Mouse (Mus musculus): ENCODE results near the gene Mical2.

DNA sequence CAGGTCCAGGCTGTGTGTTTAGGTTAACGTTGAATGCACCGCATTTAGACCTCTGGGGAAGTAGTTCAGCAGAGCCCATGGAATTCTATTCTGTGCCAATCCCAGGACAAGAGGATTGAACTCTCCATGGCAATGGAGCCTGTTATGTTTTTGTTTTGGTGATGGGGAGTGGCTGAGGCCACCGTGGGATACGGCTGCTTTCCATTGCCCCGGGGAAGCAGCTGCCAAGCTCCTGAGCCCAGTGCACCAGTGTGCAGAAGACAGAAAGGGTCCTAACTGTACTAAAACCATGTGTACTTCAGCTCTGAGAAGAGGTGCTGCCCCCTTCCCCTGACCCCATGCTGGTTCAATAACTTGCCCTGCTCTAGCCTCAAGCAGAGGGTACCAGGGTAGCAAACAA lies 47.0 kb downstream of the Mical2 start:
- TF ChIP-seq POLR2A (IDR thresholded peaks at IDR 0.05; ENCODE audit: control insufficient read depth in 1 of 2, insufficient read depth in 1 of 2, low read depth in 1 of 2, low read length in 2 of 2, poor library complexity in 1 of 2) (no peak), CHD1 (IDR thresholded peaks at IDR 0.05; ENCODE audit: low read depth, low read length) (no peak), SMC3 (IDR thresholded peaks at IDR 0.05; ENCODE audit: low read depth, low read length) (no peak), EP300 (IDR thresholded peaks at IDR 0.05; ENCODE audit: low read depth in 1 of 2, low read length in 2 of 2) (no peak), ZKSCAN1 (IDR thresholded peaks at IDR 0.05; ENCODE audit: low read depth, low read length) (no peak)
